Mouse (Mus musculus) liver, adult 2 months (tissue): ENCODE measurements around the gene Nhlrc3.

Experiments used
- CTCF ChIP-seq: fragments of 200-500 bp; IDR thresholded peaks from 2 replicates; pipeline ENCODE4 v1.5.1; 2011; ENCODE audit warnings: low read depth, low read length, control low read depth
- POLR2A ChIP-seq: fragments of 200-500 bp; IDR thresholded peaks from 2 replicates; pipeline ENCODE4 v1.6.1; 2011; ENCODE audit warnings: low read length, control low read depth; ENCODE audit not compliant: insufficient read depth; ENCODE audit errors: extremely low read depth

DNA sequence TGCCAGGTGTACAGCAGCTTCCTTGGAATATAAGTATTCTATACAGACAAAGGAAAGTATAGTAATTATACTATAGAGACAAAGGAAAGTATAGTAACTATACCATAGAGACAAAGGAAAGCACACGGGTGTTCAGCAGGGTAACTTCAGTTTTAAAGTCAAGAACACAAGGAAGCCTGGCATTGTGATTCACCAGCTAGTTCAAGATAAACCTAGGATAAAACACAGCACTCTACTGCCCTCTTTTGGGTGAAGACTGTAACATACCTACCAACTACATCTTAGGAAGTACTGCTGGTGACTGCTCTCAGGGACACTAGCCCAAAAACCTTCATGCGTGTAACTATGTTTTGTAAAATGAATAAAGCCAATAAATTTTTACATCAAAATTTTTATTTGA, 14.9 kb downstream of the Nhlrc3 start:
- peak; percentile 57 for TF ChIP-seq CTCF
- no peak for TF ChIP-seq POLR2A
